Mouse (Mus musculus) embryonic facial prominence, embryonic 13.5 days (tissue): ENCODE measurements around the gene Maml2. TPM values are rescaled to one million over a fixed set of nuclear protein-coding genes. Genes with fewer than 3 reads are reported as not detected.
A peak's percentile ranks its signal among the peaks of the same experiment; 100 is the strongest.

ENCODE experiments used
- ATAC-seq: fragments of 200-750 bp; cut with Nextera tagmentation; 2 replicates; pipeline ENCODE4 v1.8.0; 2017; ENCODE audit warnings: low read depth; ENCODE audit not compliant: insufficient number of reproducible peaks, insufficient read depth, low FRiP score, low TSS enrichment
- H3K27ac ChIP-seq: fragments of 300-500 bp; sonication (generic); 2 replicates; pipeline ENCODE4 v1.5.1; 2015; ENCODE audit warnings: moderate library complexity, mild to moderate bottlenecking, inconsistent platforms
- H3K27me3 ChIP-seq: fragments of 300-500 bp; sonication (generic); 2 replicates; pipeline ENCODE4 v1.6.1; 2015; ENCODE audit warnings: mild to moderate bottlenecking, inconsistent platforms
- H3K36me3 ChIP-seq: fragments of 300-500 bp; sonication (generic); 2 replicates; pipeline ENCODE4 v1.6.1; 2015; ENCODE audit warnings: mild to moderate bottlenecking, inconsistent platforms
- H3K4me1 ChIP-seq: fragments of 300-500 bp; sonication (generic); 2 replicates; pipeline ENCODE4 v1.6.1; 2015; ENCODE audit warnings: inconsistent platforms
- H3K4me2 ChIP-seq: fragments of 300-500 bp; sonication (generic); 2 replicates; pipeline ENCODE4 v1.6.1; 2015; ENCODE audit warnings: moderate library complexity, mild to moderate bottlenecking, inconsistent platforms
- H3K4me3 ChIP-seq: fragments of 300-500 bp; sonication (generic); 2 replicates; pipeline ENCODE4 v1.5.1; 2015; ENCODE audit warnings: mild to moderate bottlenecking, inconsistent platforms
- H3K9ac ChIP-seq: fragments of 300-500 bp; sonication (generic); 2 replicates; pipeline ENCODE4 v1.6.1; 2015; ENCODE audit warnings: mild to moderate bottlenecking, inconsistent platforms
- H3K9me3 ChIP-seq: fragments of 300-500 bp; sonication (generic); 2 replicates; pipeline ENCODE4 v1.6.1; 2016; ENCODE audit warnings: inconsistent platforms
- WGBS: fragments of 180-500 bp; shearing (Covaris S2); methylation state at CpG from one replicate; pipeline ENCODE4 v1.1.7; 2015; ENCODE audit warnings: mixed read lengths; 5-methylcytosine and 5-hydroxymethylcytosine counted together
- microRNA-seq: library from miRNA; unstranded; fragments of <30 nt; microRNA quantifications from one replicate; pipeline ENCODE4, GENCODE M21; 2016
- polyA plus RNA-seq: library from polyadenylated mRNA; unstranded; fragments of >200 nt; fragmentation: Nextera tagmentation; extraction: Ambion mirVana; gene quantifications from 2 replicates; pipeline ENCODE4 v1.2.1, GENCODE M21; 2015

Maml2 gene
- polyA plus RNA-seq, 1 experiment from 2014 or later: 13.0 TPM

- Histone ChIP-seq H3K27me3 (no peaks in the 10 kb centered on the region), H3K4me1 (no peaks in the 10 kb centered on the region), H3K36me3 (no peaks in the 10 kb centered on the region), H3K9me3 (no peaks in the 10 kb centered on the region), H3K27ac (no peak overlapping the region), H3K4me3 (no peak overlapping the region), H3K4me2 (peak overlapping the region; percentile 46), H3K9ac (no peak overlapping the region)
- 22% methylated on average over 8 of the region's 8 CpGs for WGBS
- peak; percentile 20; the same call in 1 of the 2 replicates for ATAC-seq
These were observed 418.8 kb downstream of the Maml2 start for GRCm38 (mm10) chr9:13716316-13717099.

GRCm38 (mm10) chr9:13748404-13748797 lies 450.6 kb downstream of the Maml2 start, which contains the start of gene Mtmr2:
TSS of gene Mtmr2 (plus strand) at chr9:13748410.
- H3K27ac ChIP-seq: peak within 1 kb of the TSS; percentile 93
- WGBS: 43% methylated on average over 2 of the region's 2 CpGs
- no peak for ATAC-seq
- H3K4me3 ChIP-seq: peak within 1 kb of the TSS; percentile 98
- H3K36me3 ChIP-seq: no peaks in the 10 kb centered on the region
- H3K4me2 ChIP-seq: peak within 1 kb of the TSS; percentile 81
- H3K9ac ChIP-seq: peak within 1 kb of the TSS; percentile 100
- peaks cover 8% of the 10 kb centered on the region for H3K4me1 ChIP-seq
- H3K9me3 ChIP-seq: peaks cover under 1% of the 10 kb centered on the region; the same call in 1 of the 2 replicates
- no peaks in the 10 kb centered on the region for H3K27me3 ChIP-seq

- Histone ChIP-seq H3K9me3 (peaks cover 7% of the 10 kb centered on the region; the same call in 1 of the 2 replicates), H3K4me1 (peaks cover 8% of the 10 kb centered on the region), H3K36me3 (peaks cover 6% of the 10 kb centered on the region; the same call in 1 of the 2 replicates), H3K27ac (peak overlapping the region; percentile 93), H3K4me2 (peak overlapping the region; percentile 81), H3K27me3 (no peaks in the 10 kb centered on the region), H3K9ac (peak overlapping the region; percentile 100), H3K4me3 (peak overlapping the region; percentile 98)
- under 1% methylated on average over 60 of the region's 60 CpGs for WGBS
- peak; percentile 98 for ATAC-seq
These were observed 451.3 kb downstream of the Maml2 start for GRCm38 (mm10) chr9:13748798-13749674.

- no peak for ATAC-seq
- Histone ChIP-seq H3K9ac (peak overlapping the region; percentile 100), H3K9me3 (peaks cover 7% of the 10 kb centered on the region; the same call in 1 of the 2 replicates), H3K4me3 (peak overlapping the region; percentile 98), H3K36me3 (peaks cover 7% of the 10 kb centered on the region; the same call in 1 of the 2 replicates), H3K4me1 (peaks cover 8% of the 10 kb centered on the region), H3K27ac (peak overlapping the region; percentile 93), H3K4me2 (peak overlapping the region; percentile 81), H3K27me3 (no peaks in the 10 kb centered on the region)
- 2% methylated on average over 7 of the region's 7 CpGs for WGBS
These were observed 451.9 kb downstream of the Maml2 start for GRCm38 (mm10) chr9:13749675-13749998.

- Histone ChIP-seq H3K4me2 (no peak overlapping the region), H3K27ac (no peak overlapping the region), H3K36me3 (peaks cover 7% of the 10 kb centered on the region; the same call in 1 of the 2 replicates), H3K4me1 (peaks cover 8% of the 10 kb centered on the region), H3K4me3 (no peak overlapping the region), H3K9ac (no peak overlapping the region), H3K27me3 (no peaks in the 10 kb centered on the region), H3K9me3 (peaks cover 7% of the 10 kb centered on the region; the same call in 1 of the 2 replicates)
- no peak for ATAC-seq
- WGBS: 91% methylated on average over 4 of the region's 4 CpGs
These were observed 454.8 kb downstream of the Maml2 start for GRCm38 (mm10) chr9:13752543-13752942.

Small RNA genes lying within 50 kb of the gene (microRNA-seq; reads per million reads assigned to microRNA genes)
- gene Gm22643: not detected

Other genes starting within 250 kb of the Maml2 start
- gene Jrkl, start 52.1 kb upstream of the Maml2 start, polyA plus RNA-seq: 11.1 and 11.7 TPM in 2 replicates
- gene Ccdc82, start 51.0 kb upstream of the Maml2 start, polyA plus RNA-seq: 7.1 and 8.4 TPM in 2 replicates
- not detected in 2 replicates for gene Gm17571, start 148.8 kb downstream of the Maml2 start, polyA plus RNA-seq